Mouse (Mus musculus): Measurements from ENCODE around the gene Tenm4.

Gene Tenm4

GRCm38 (mm10) chr7:96757067-96757466 is 586.0 kb downstream of the Tenm4 start:
- intact Hi-C loops (cut with DNase I): no loop called here

GRCm38 (mm10) chr7:96760208-96760607 is 589.2 kb downstream of the Tenm4 start:
- intact Hi-C loops (cut with DNase I): no loop called here

GRCm38 (mm10) chr7:96761151-96761550 is 590.1 kb downstream of the Tenm4 start:
- intact Hi-C loops (cut with DNase I): no loop called here

GRCm38 (mm10) chr7:96765321-96765960 is 594.4 kb downstream of the Tenm4 start:
- intact Hi-C loops (cut with DNase I): no loop called here

GRCm38 (mm10) chr7:96767090-96767489 is 596.0 kb downstream of the Tenm4 start:
- intact Hi-C loops (cut with DNase I): no loop called here

- intact Hi-C loops (cut with DNase I): no loop called here
Measured at GRCm38 (mm10) chr7:96768718-96769117, 597.7 kb downstream of the Tenm4 start.

GRCm38 (mm10) chr7:96769784-96770183 is 598.7 kb downstream of the Tenm4 start:
- intact Hi-C loops (cut with DNase I): loop anchor here (10.0 kb wide), 1 partner anchor 245 kb away; no protein-coding TSS in a partner anchor

- intact Hi-C loops (cut with DNase I): loop anchor here (10.0 kb wide), 1 partner anchor 248 kb away; no protein-coding TSS in a partner anchor
Measured at GRCm38 (mm10) chr7:96772966-96773365, 601.9 kb downstream of the Tenm4 start.

GRCm38 (mm10) chr7:96773585-96774225 is 602.7 kb downstream of the Tenm4 start:
- intact Hi-C loops (cut with DNase I): loop anchor here (10.0 kb wide), 1 partner anchor 249 kb away; no protein-coding TSS in a partner anchor

GRCm38 (mm10) chr7:96775080-96775486 is 604.0 kb downstream of the Tenm4 start:
- intact Hi-C loops (cut with DNase I): loop anchor here (10.0 kb wide), 1 partner anchor 250 kb away; no protein-coding TSS in a partner anchor

- intact Hi-C loops (cut with DNase I): loop anchor here (2.0 to 10.0 kb wide), 2 partner anchors 137 to 253 kb away; no protein-coding TSS in a partner anchor
Measured at GRCm38 (mm10) chr7:96777938-96778600, 607.0 kb downstream of the Tenm4 start.

GRCm38 (mm10) chr7:96778601-96778969 is 607.5 kb downstream of the Tenm4 start:
- intact Hi-C loops (cut with DNase I): loop anchor here (2.0 to 10.0 kb wide), 2 partner anchors 136 to 254 kb away; no protein-coding TSS in a partner anchor

- intact Hi-C loops (cut with DNase I): no loop called here
Measured at GRCm38 (mm10) chr7:96780556-96780955, 609.5 kb downstream of the Tenm4 start.

- intact Hi-C loops (cut with DNase I): no loop called here
Measured at GRCm38 (mm10) chr7:96781068-96781467, 610.0 kb downstream of the Tenm4 start.

- intact Hi-C loops (cut with DNase I): no loop called here
Measured at GRCm38 (mm10) chr7:96782686-96783085, 611.6 kb downstream of the Tenm4 start.

GRCm38 (mm10) chr7:96785808-96786207 is 614.8 kb downstream of the Tenm4 start:
- intact Hi-C loops (cut with DNase I): no loop called here

GRCm38 (mm10) chr7:96786262-96787044 is 615.4 kb downstream of the Tenm4 start:
- intact Hi-C loops (cut with DNase I): no loop called here

- intact Hi-C loops (cut with DNase I): no loop called here
Measured at GRCm38 (mm10) chr7:96788135-96788534, 617.1 kb downstream of the Tenm4 start.

- intact Hi-C loops (cut with DNase I): no loop called here
Measured at GRCm38 (mm10) chr7:96790326-96790725, 619.3 kb downstream of the Tenm4 start.

- intact Hi-C loops (cut with DNase I): no loop called here
Measured at GRCm38 (mm10) chr7:96792456-96793229, 621.6 kb downstream of the Tenm4 start.
